In the genomic region with DNA sequence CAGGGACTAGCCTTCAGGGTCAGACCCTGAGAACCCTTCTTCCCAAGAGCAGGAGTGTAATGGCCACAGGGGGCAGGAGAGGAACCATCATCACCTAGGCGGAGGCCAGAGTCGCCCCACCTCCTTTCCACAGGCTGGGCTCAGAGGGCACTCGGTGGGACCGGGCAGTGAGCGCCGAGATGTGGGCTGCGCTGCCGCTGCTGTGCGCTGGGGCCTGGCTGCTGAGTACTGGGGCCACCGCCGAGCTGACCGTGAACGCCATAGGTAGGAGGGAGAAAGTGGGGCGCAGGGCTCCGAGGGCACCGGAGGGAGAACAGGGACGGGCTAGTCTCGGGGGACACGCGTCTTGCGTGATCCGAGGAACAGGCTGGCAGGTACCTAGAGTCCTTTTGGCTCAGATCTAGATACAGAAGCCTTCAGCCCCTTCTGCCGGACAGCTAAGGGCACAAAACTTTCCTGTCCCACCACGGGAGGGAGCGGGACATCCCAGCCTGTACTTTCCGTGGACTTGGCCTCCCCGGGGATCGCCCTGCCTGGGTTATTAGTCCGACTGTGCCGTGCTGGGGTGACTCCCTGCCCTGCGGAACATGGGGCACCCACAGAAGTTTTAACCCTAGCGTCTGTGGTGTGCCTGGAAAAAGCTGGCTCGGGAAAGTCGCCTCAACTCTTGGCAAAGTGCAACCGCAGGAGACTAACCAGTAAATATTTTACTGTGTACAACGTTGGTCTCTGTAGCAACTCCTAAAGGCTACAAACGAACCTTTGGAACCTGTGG, we compare ENCODE assay signal across 8 mouse cellular contexts. TPM values are rescaled to one million over a fixed set of nuclear protein-coding genes. Genes with fewer than 3 reads are reported as not detected.
DNase-seq lines count a peak whose midpoint lies in the region; ATAC-seq and TF ChIP-seq lines count a peak whose summit lies in the region.

No protein-coding gene starts in this region.

- peak; percentile 80 for ATAC-seq in neural tube, embryonic 12.5 days (ENCODE audit: low FRiP score, low read depth)

- no peaks in the 10 kb centered on the region for H3K4me1 ChIP-seq in cerebellum, adult 2 months (ENCODE audit: control insufficient read depth, insufficient read depth, low read length)
- H3K4me1 ChIP-seq in neural tube, embryonic 12.5 days = peaks cover 7% of the 10 kb centered on the region; the same call in 1 of the 2 replicates
- peaks cover 8% of the 10 kb centered on the region for H3K4me1 ChIP-seq in testis, adult 2 months (ENCODE audit: control insufficient read depth, insufficient read depth, low read length)

- H3K9me3 ChIP-seq in neural tube, embryonic 12.5 days = no peaks in the 10 kb centered on the region

- H3K27me3 ChIP-seq in cerebellum, adult 2 months (ENCODE audit: control insufficient read depth, insufficient read depth, low read length) = peaks cover 2% of the 10 kb centered on the region; the same call in 1 of the 2 replicates
- H3K27me3 ChIP-seq in neural tube, embryonic 12.5 days (replicated peaks) = no peaks in the 10 kb centered on the region
- no peaks in the 10 kb centered on the region for H3K27me3 ChIP-seq in testis, adult 2 months (ENCODE audit: control insufficient read depth, insufficient read depth, low read length)

- H3K4me2 ChIP-seq in neural tube, embryonic 12.5 days (replicated peaks) = peak overlapping the region; percentile 82

- peak overlapping the region; percentile 3 for H3K4me3 ChIP-seq in cerebellum, adult 2 months (replicated peaks; ENCODE audit: insufficient read depth, low read depth, low read length)
- peak overlapping the region; percentile 44 for H3K4me3 ChIP-seq in neural tube, embryonic 12.5 days
- peak overlapping the region; percentile 73 for H3K4me3 ChIP-seq in testis, adult 2 months (ENCODE audit: control insufficient read depth, low read depth, low read length)

- no peak overlapping the region for H3K27ac ChIP-seq in cerebellum, adult 2 months (ENCODE audit: insufficient read depth, low read length)
- no peak overlapping the region for H3K27ac ChIP-seq in neural tube, embryonic 12.5 days
- H3K27ac ChIP-seq in testis, adult 2 months (ENCODE audit: control insufficient read depth, insufficient read depth, low read depth, low read length) = no peak overlapping the region

- peak in 1 of 2 experiments; percentile 7 for DNase-seq in cerebellum, adult 2 months
- no peak for DNase-seq in cerebellum, adult 9-11 months
- peak; percentile 36 for DNase-seq in embryo, embryonic 11.5 days (ENCODE audit: low read depth, low spot score)
- peak; percentile 75 to 82 for DNase-seq in heart, adult 9 months (ENCODE audit: low spot score in 2 of 2)
- DNase-seq in kidney, adult 8-10 months = peak; percentile 83 to 86
- peak; percentile 89 to 91 for DNase-seq in lung, adult 18-20 months

- under 1% methylated on average over 37 of the region's 37 CpGs for WGBS in cerebellum, adult 2 months
- WGBS in neural tube, embryonic 12.5 days = under 1% methylated on average over 37 of the region's 37 CpGs

- H3K9ac ChIP-seq in neural tube, embryonic 12.5 days = peak overlapping the region; percentile 33

- no peak for TF ChIP-seq CTCF in cerebellum, adult 2 months (IDR thresholded peaks at IDR 0.05; ENCODE audit: borderline replicate concordance, insufficient read depth, low read depth, low read length)
- TF ChIP-seq CTCF in testis, adult 2 months (IDR thresholded peaks at IDR 0.05; ENCODE audit: control insufficient read depth, insufficient read depth, insufficient replicate concordance, low read depth, low read length) = peak; percentile 41; the same call in 1 of the 2 replicates

- TF ChIP-seq POLR2A in cerebellum, adult 2 months (IDR thresholded peaks at IDR 0.05; ENCODE audit: borderline replicate concordance, insufficient read depth, low read length) = no peak
- 0 out of 2 replicates have a peak, but pooled peaks have one; percentile 32 for TF ChIP-seq POLR2A in testis, adult 2 months (IDR thresholded peaks at IDR 0.05; ENCODE audit: control insufficient read depth, low read depth, low read length)

- no peaks in the 10 kb centered on the region for H3K36me3 ChIP-seq in neural tube, embryonic 12.5 days
- H3K36me3 ChIP-seq in testis, adult 2 months (ENCODE audit: control insufficient read depth, insufficient read depth, low read length) = no peaks in the 10 kb centered on the region

RNA-seq across cellular contexts. Expression of gene Ctsh, which starts 0.6 kb away (rescaled TPM):
- 13.8 and 16.3 TPM in 2 replicates for polyA plus RNA-seq in cerebellum, adult 2 months (2012; rRNA removed)
- polyA plus RNA-seq in neural tube, embryonic 12.5 days (2016; fragmentation: Nextera tagmentation; extraction: Ambion mirVana) = 18.7 and 19.9 TPM in 2 replicates
- polyA plus RNA-seq in testis, adult 2 months (2012; rRNA removed) = 6.5 and 7.7 TPM in 2 replicates

Comparison
In these comparisons a context has a peak if more than half of its experiments do, and no peak if none do; other contexts are left out.
1. H3K4me3 ChIP-seq: peak in every context shown above with its lines; median percentile 73 in testis, adult 2 months; 44 in neural tube, embryonic 12.5 days; 3 in cerebellum, adult 2 months.